Mouse (Mus musculus): ENCODE data around the gene Nelfe. TPM values are rescaled to one million over a fixed set of nuclear protein-coding genes. Genes with fewer than 3 reads are reported as not detected.

The Nelfe gene
- polyA plus RNA-seq, 1 experiment, result 75.1 TPM

- H3K36me3 ChIP-seq (ENCODE audit: control insufficient read depth, insufficient read depth), result peaks cover 24% of the 10 kb centered on the region
- peak overlapping the region; percentile 88 for H3ac ChIP-seq (ENCODE audit: control insufficient read depth, insufficient read length, low read depth)
- peaks cover 48% of the 10 kb centered on the region for H3K79me2 ChIP-seq (ENCODE audit: control insufficient read depth, insufficient read depth)
- TF ChIP-seq MYOG (IDR thresholded peaks at IDR 0.05; ENCODE audit: control insufficient read depth, extremely low read depth, insufficient read length), result no peak
- no peak for TF ChIP-seq MAX (IDR thresholded peaks at IDR 0.05)
- no peak for TF ChIP-seq USF1 (IDR thresholded peaks at IDR 0.05; ENCODE audit: low read depth)
- no peak for TF ChIP-seq CTCF (IDR thresholded peaks at IDR 0.05; ENCODE audit: control insufficient read depth, insufficient read depth, insufficient read length)
- no peak for TF ChIP-seq MYOD1 (IDR thresholded peaks at IDR 0.05; ENCODE audit: control insufficient read depth, insufficient read length, low read depth)
- TF ChIP-seq CEBPB (IDR thresholded peaks at IDR 0.05; ENCODE audit: low read depth), result no peak
- no peak for TF ChIP-seq FOSL1 (IDR thresholded peaks at IDR 0.05; ENCODE audit: insufficient read depth, low read length, poor library complexity, severe bottlenecking)
- peak overlapping the region; percentile 80 for H3K4me3 ChIP-seq (ENCODE audit: insufficient read depth, poor library complexity, severe bottlenecking)
- no peaks in the 10 kb centered on the region for H3K27me3 ChIP-seq (ENCODE audit: control insufficient read depth, insufficient read depth, insufficient read length)
- H3K79me3 ChIP-seq (ENCODE audit: low read depth), result peaks cover 17% of the 10 kb centered on the region
These were observed 13.9 kb upstream of the Nelfe start for GRCm38 (mm10) chr17:34836155-34836855.

GRCm38 (mm10) chr17:34836856-34837221, 13.4 kb upstream of the Nelfe start, which contains the start of the genes Stk19 and Dxo:
Stk19 (minus strand) TSS chr17:34836945.
Dxo (plus strand) TSS chr17:34837019.
- no peak for TF ChIP-seq FOSL1 (IDR thresholded peaks at IDR 0.05; ENCODE audit: insufficient read depth, low read length, poor library complexity, severe bottlenecking)
- TF ChIP-seq MYOG (IDR thresholded peaks at IDR 0.05; ENCODE audit: control insufficient read depth, extremely low read depth, insufficient read length), result no peak
- TF ChIP-seq USF1 (IDR thresholded peaks at IDR 0.05; ENCODE audit: low read depth), result no peak
- TF ChIP-seq MAX (IDR thresholded peaks at IDR 0.05), result peak; percentile 18
- no peak for TF ChIP-seq CEBPB (IDR thresholded peaks at IDR 0.05; ENCODE audit: low read depth)
- TF ChIP-seq CTCF (IDR thresholded peaks at IDR 0.05; ENCODE audit: control insufficient read depth, insufficient read depth, insufficient read length), result no peak
- H3K4me3 ChIP-seq (ENCODE audit: insufficient read depth, poor library complexity, severe bottlenecking), result peak within 1 kb of the TSS; percentile 80
- H3K27me3 ChIP-seq (ENCODE audit: control insufficient read depth, insufficient read depth, insufficient read length), result no peaks in the 10 kb centered on the region
- peaks cover 48% of the 10 kb centered on the region for H3K79me2 ChIP-seq (ENCODE audit: control insufficient read depth, insufficient read depth)
- H3K36me3 ChIP-seq (ENCODE audit: control insufficient read depth, insufficient read depth), result peaks cover 24% of the 10 kb centered on the region
- H3ac ChIP-seq (ENCODE audit: control insufficient read depth, insufficient read length, low read depth), result peak within 1 kb of the TSS; percentile 88
- H3K79me3 ChIP-seq (ENCODE audit: low read depth), result peaks cover 17% of the 10 kb centered on the region

GRCm38 (mm10) chr17:34837464-34838324, 12.5 kb upstream of the Nelfe start:
- Histone ChIP-seq H3K79me3 (ENCODE audit: low read depth) (peaks cover 17% of the 10 kb centered on the region), H3K36me3 (ENCODE audit: control insufficient read depth, insufficient read depth) (peaks cover 24% of the 10 kb centered on the region), H3ac (ENCODE audit: control insufficient read depth, insufficient read length, low read depth) (peak overlapping the region; percentile 86), H3K27me3 (ENCODE audit: control insufficient read depth, insufficient read depth, insufficient read length) (no peaks in the 10 kb centered on the region), H3K4me3 (ENCODE audit: insufficient read depth, poor library complexity, severe bottlenecking) (peak overlapping the region; percentile 80), H3K79me2 (ENCODE audit: control insufficient read depth, insufficient read depth) (peaks cover 48% of the 10 kb centered on the region)
- TF ChIP-seq MYOG (IDR thresholded peaks at IDR 0.05; ENCODE audit: control insufficient read depth, extremely low read depth, insufficient read length) (no peak), FOSL1 (IDR thresholded peaks at IDR 0.05; ENCODE audit: insufficient read depth, low read length, poor library complexity, severe bottlenecking) (no peak), MYOD1 (IDR thresholded peaks at IDR 0.05; ENCODE audit: control insufficient read depth, insufficient read length, low read depth) (no peak), USF1 (IDR thresholded peaks at IDR 0.05; ENCODE audit: low read depth) (no peak)

- Histone ChIP-seq H3K27me3 (ENCODE audit: control insufficient read depth, insufficient read depth, insufficient read length) (no peaks in the 10 kb centered on the region), H3K4me3 (ENCODE audit: insufficient read depth, poor library complexity, severe bottlenecking) (no peak overlapping the region), H3K36me3 (ENCODE audit: control insufficient read depth, insufficient read depth) (peaks cover 24% of the 10 kb centered on the region), H3ac (ENCODE audit: control insufficient read depth, insufficient read length, low read depth) (no peak overlapping the region), H3K79me2 (ENCODE audit: control insufficient read depth, insufficient read depth) (peaks cover 43% of the 10 kb centered on the region), H3K79me3 (ENCODE audit: low read depth) (peaks cover 15% of the 10 kb centered on the region)
- TF ChIP-seq CTCF (IDR thresholded peaks at IDR 0.05; ENCODE audit: control insufficient read depth, insufficient read depth, insufficient read length) (no peak), MYOD1 (IDR thresholded peaks at IDR 0.05; ENCODE audit: control insufficient read depth, insufficient read length, low read depth) (no peak), MAX (IDR thresholded peaks at IDR 0.05) (no peak), FOSL1 (IDR thresholded peaks at IDR 0.05; ENCODE audit: insufficient read depth, low read length, poor library complexity, severe bottlenecking) (no peak), MYOG (IDR thresholded peaks at IDR 0.05; ENCODE audit: control insufficient read depth, extremely low read depth, insufficient read length) (no peak), CEBPB (IDR thresholded peaks at IDR 0.05; ENCODE audit: low read depth) (no peak), USF1 (IDR thresholded peaks at IDR 0.05; ENCODE audit: low read depth) (no peak)
These were observed 11.4 kb upstream of the Nelfe start for GRCm38 (mm10) chr17:34838785-34839184.

GRCm38 (mm10) chr17:34840736-34841307, 9.4 kb upstream of the Nelfe start:
- no peak for TF ChIP-seq MYOG (IDR thresholded peaks at IDR 0.05; ENCODE audit: control insufficient read depth, extremely low read depth, insufficient read length)
- TF ChIP-seq CTCF (IDR thresholded peaks at IDR 0.05; ENCODE audit: control insufficient read depth, insufficient read depth, insufficient read length), result no peak
- no peak for TF ChIP-seq USF1 (IDR thresholded peaks at IDR 0.05; ENCODE audit: low read depth)
- TF ChIP-seq MYOD1 (IDR thresholded peaks at IDR 0.05; ENCODE audit: control insufficient read depth, insufficient read length, low read depth), result no peak
- no peak for TF ChIP-seq MAX (IDR thresholded peaks at IDR 0.05)
- TF ChIP-seq FOSL1 (IDR thresholded peaks at IDR 0.05; ENCODE audit: insufficient read depth, low read length, poor library complexity, severe bottlenecking), result no peak
- no peak for TF ChIP-seq CEBPB (IDR thresholded peaks at IDR 0.05; ENCODE audit: low read depth)
- no peaks in the 10 kb centered on the region for H3K27me3 ChIP-seq (ENCODE audit: control insufficient read depth, insufficient read depth, insufficient read length)
- no peak overlapping the region for H3K4me3 ChIP-seq (ENCODE audit: insufficient read depth, poor library complexity, severe bottlenecking)
- peaks cover 28% of the 10 kb centered on the region for H3K36me3 ChIP-seq (ENCODE audit: control insufficient read depth, insufficient read depth)
- peaks cover 11% of the 10 kb centered on the region for H3K79me3 ChIP-seq (ENCODE audit: low read depth)
- H3K79me2 ChIP-seq (ENCODE audit: control insufficient read depth, insufficient read depth), result peaks cover 25% of the 10 kb centered on the region
- H3ac ChIP-seq (ENCODE audit: control insufficient read depth, insufficient read length, low read depth), result no peak overlapping the region
